Mouse (Mus musculus): Measurements from ENCODE around the gene Hsf5. TPM values are rescaled to one million over a fixed set of nuclear protein-coding genes. Genes with fewer than 3 reads are reported as not detected.
A peak's percentile ranks its signal among the peaks of the same experiment; 100 is the strongest.

Hsf5 gene
- total and polyA plus RNA-seq, 2 experiments: 0.05 to 0.09 TPM

GRCm38 (mm10) chr11:87687246-87688225, 70.6 kb downstream of the Hsf5 start:
- no peak overlapping the region for H3K9ac ChIP-seq (ENCODE audit: low read depth, low read length)
- no peak overlapping the region for H3K4me3 ChIP-seq (ENCODE audit: insufficient read depth, low read depth, low read length)
- TF ChIP-seq POLR2A (IDR thresholded peaks at IDR 0.05; ENCODE audit: extremely low read depth, insufficient read depth, low read length) (no peak), CTCF (IDR thresholded peaks at IDR 0.05; ENCODE audit: low read depth, low read length) (no peak)
- H3K27me3 ChIP-seq (ENCODE audit: control insufficient read depth, insufficient read depth, low read length): no peaks in the 10 kb centered on the region
- WGBS: 39% methylated on average over 15 of the region's 15 CpGs
- peak; percentile 72 for DNase-seq (ENCODE audit: extremely low read depth, low read depth, low spot score)
- H3K36me3 ChIP-seq (ENCODE audit: control insufficient read depth, insufficient read depth, low read length): no peaks in the 10 kb centered on the region
- H3K79me2 ChIP-seq (ENCODE audit: control insufficient read depth, insufficient read depth, low read length): peaks cover 16% of the 10 kb centered on the region; the same call in 1 of the 2 replicates
- H3K27ac ChIP-seq (replicated peaks; ENCODE audit: insufficient read depth, low read depth, low read length): peak overlapping the region; percentile 37
- H3K4me1 ChIP-seq (ENCODE audit: control insufficient read depth, insufficient read depth, low read length): peaks cover 46% of the 10 kb centered on the region

GRCm38 (mm10) chr11:87688478-87689203, 71.7 kb downstream of the Hsf5 start:
- H3K9ac ChIP-seq (ENCODE audit: low read depth, low read length): no peak overlapping the region
- TF ChIP-seq POLR2A (IDR thresholded peaks at IDR 0.05; ENCODE audit: extremely low read depth, insufficient read depth, low read length): no peak
- TF ChIP-seq CTCF (IDR thresholded peaks at IDR 0.05; ENCODE audit: low read depth, low read length): no peak
- peaks cover 49% of the 10 kb centered on the region for H3K4me1 ChIP-seq (ENCODE audit: control insufficient read depth, insufficient read depth, low read length)
- 48% methylated on average over 11 of the region's 11 CpGs for WGBS
- no peaks in the 10 kb centered on the region for H3K27me3 ChIP-seq (ENCODE audit: control insufficient read depth, insufficient read depth, low read length)
- no peaks in the 10 kb centered on the region for H3K36me3 ChIP-seq (ENCODE audit: control insufficient read depth, insufficient read depth, low read length)
- peak overlapping the region; percentile 47 for H3K27ac ChIP-seq (replicated peaks; ENCODE audit: insufficient read depth, low read depth, low read length)
- no peak overlapping the region for H3K4me3 ChIP-seq (ENCODE audit: insufficient read depth, low read depth, low read length)
- DNase-seq (ENCODE audit: extremely low read depth, low read depth, low spot score): no peak
- peaks cover 9% of the 10 kb centered on the region; the same call in 1 of the 2 replicates for H3K79me2 ChIP-seq (ENCODE audit: control insufficient read depth, insufficient read depth, low read length)

- Histone ChIP-seq H3K9ac (ENCODE audit: low read depth, low read length) (no peak overlapping the region), H3K36me3 (ENCODE audit: control insufficient read depth, insufficient read depth, low read length) (no peaks in the 10 kb centered on the region), H3K27me3 (ENCODE audit: control insufficient read depth, insufficient read depth, low read length) (no peaks in the 10 kb centered on the region), H3K79me2 (ENCODE audit: control insufficient read depth, insufficient read depth, low read length) (peaks cover 9% of the 10 kb centered on the region; the same call in 1 of the 2 replicates), H3K4me3 (ENCODE audit: insufficient read depth, low read depth, low read length) (peak overlapping the region; percentile 5; the same call in 1 of the 2 replicates), H3K27ac (replicated peaks; ENCODE audit: insufficient read depth, low read depth, low read length) (peak overlapping the region; percentile 62), H3K4me1 (ENCODE audit: control insufficient read depth, insufficient read depth, low read length) (peaks cover 49% of the 10 kb centered on the region)
- WGBS: 6% methylated on average over 7 of the region's 7 CpGs
- peak; percentile 98 for DNase-seq (ENCODE audit: extremely low read depth, low read depth, low spot score)
- no peak for TF ChIP-seq CTCF (IDR thresholded peaks at IDR 0.05; ENCODE audit: low read depth, low read length)
- no peak for TF ChIP-seq POLR2A (IDR thresholded peaks at IDR 0.05; ENCODE audit: extremely low read depth, insufficient read depth, low read length)
Measured at GRCm38 (mm10) chr11:87689402-87689808, 72.4 kb downstream of the Hsf5 start.

- peak overlapping the region; percentile 41 for H3K9ac ChIP-seq (ENCODE audit: low read depth, low read length)
- no peaks in the 10 kb centered on the region for H3K27me3 ChIP-seq (ENCODE audit: control insufficient read depth, insufficient read depth, low read length)
- DNase-seq (ENCODE audit: extremely low read depth, low read depth, low spot score): peak; percentile 94
- peaks cover 10% of the 10 kb centered on the region; the same call in 1 of the 2 replicates for H3K79me2 ChIP-seq (ENCODE audit: control insufficient read depth, insufficient read depth, low read length)
- no peak overlapping the region; the same call in 1 of the 2 replicates for H3K4me3 ChIP-seq (ENCODE audit: insufficient read depth, low read depth, low read length)
- peak overlapping the region; percentile 62 for H3K27ac ChIP-seq (replicated peaks; ENCODE audit: insufficient read depth, low read depth, low read length)
- no peak for TF ChIP-seq POLR2A (IDR thresholded peaks at IDR 0.05; ENCODE audit: extremely low read depth, insufficient read depth, low read length)
- TF ChIP-seq CTCF (IDR thresholded peaks at IDR 0.05; ENCODE audit: low read depth, low read length): no peak
- no peaks in the 10 kb centered on the region for H3K36me3 ChIP-seq (ENCODE audit: control insufficient read depth, insufficient read depth, low read length)
- H3K4me1 ChIP-seq (ENCODE audit: control insufficient read depth, insufficient read depth, low read length): peaks cover 49% of the 10 kb centered on the region
- WGBS: 16% methylated on average over 16 of the region's 16 CpGs
Measured at GRCm38 (mm10) chr11:87690054-87690740, 73.2 kb downstream of the Hsf5 start.

- no peak overlapping the region for H3K4me3 ChIP-seq (ENCODE audit: insufficient read depth, low read depth, low read length)
- no peak for TF ChIP-seq POLR2A (IDR thresholded peaks at IDR 0.05; ENCODE audit: extremely low read depth, insufficient read depth, low read length)
- no peak for TF ChIP-seq CTCF (IDR thresholded peaks at IDR 0.05; ENCODE audit: low read depth, low read length)
- no peak for DNase-seq (ENCODE audit: extremely low read depth, low read depth, low spot score)
- no peaks in the 10 kb centered on the region for H3K27me3 ChIP-seq (ENCODE audit: control insufficient read depth, insufficient read depth, low read length)
- H3K4me1 ChIP-seq (ENCODE audit: control insufficient read depth, insufficient read depth, low read length): peaks cover 35% of the 10 kb centered on the region
- peaks cover 13% of the 10 kb centered on the region; the same call in 1 of the 2 replicates for H3K79me2 ChIP-seq (ENCODE audit: control insufficient read depth, insufficient read depth, low read length)
- H3K36me3 ChIP-seq (ENCODE audit: control insufficient read depth, insufficient read depth, low read length): no peaks in the 10 kb centered on the region
- peak overlapping the region; percentile 21; the same call in 1 of the 2 replicates for H3K27ac ChIP-seq (replicated peaks; ENCODE audit: insufficient read depth, low read depth, low read length)
- WGBS: 33% methylated on average over 14 of the region's 14 CpGs
- H3K9ac ChIP-seq (ENCODE audit: low read depth, low read length): no peak overlapping the region
Measured at GRCm38 (mm10) chr11:87697131-87697682, 80.2 kb downstream of the Hsf5 start.

Data from liver, adult 2 months (tissue).